Mouse (Mus musculus): Measurements from ENCODE around the gene Hddc3. TPM values are rescaled to one million over a fixed set of nuclear protein-coding genes. Genes with fewer than 3 reads are reported as not detected.

Gene Hddc3
- polyA plus RNA-seq, 1 experiment from 2014 or later: 21.2 TPM

- H3K4me1 ChIP-seq: peaks cover 24% of the 10 kb centered on the region
- H3K27ac ChIP-seq: no peak overlapping the region
- WGBS: 84% methylated on average over 3 of the region's 3 CpGs
- H3K9me3 ChIP-seq: no peaks in the 10 kb centered on the region
- no peak overlapping the region for H3K4me2 ChIP-seq
- no peaks in the 10 kb centered on the region for H3K27me3 ChIP-seq
- ATAC-seq (ENCODE audit: borderline replicate concordance, extremely low read depth, low FRiP score, low TSS enrichment): no peak
- H3K36me3 ChIP-seq: peaks cover 53% of the 10 kb centered on the region
- no peak overlapping the region for H3K9ac ChIP-seq
- no peak overlapping the region for H3K4me3 ChIP-seq
Observed at GRCm38 (mm10) chr7:80336932-80337331, 6.0 kb upstream of the Hddc3 start.

- no peaks in the 10 kb centered on the region for H3K9me3 ChIP-seq
- WGBS: 6% methylated on average over 17 of the region's 17 CpGs
- H3K36me3 ChIP-seq: peaks cover 32% of the 10 kb centered on the region
- peak overlapping the region; percentile 81 for H3K4me2 ChIP-seq
- peak overlapping the region; percentile 61 for H3K4me3 ChIP-seq
- H3K27me3 ChIP-seq: no peaks in the 10 kb centered on the region
- H3K9ac ChIP-seq: peak overlapping the region; percentile 66
- no peak for ATAC-seq (ENCODE audit: borderline replicate concordance, extremely low read depth, low FRiP score, low TSS enrichment)
- H3K27ac ChIP-seq: no peak overlapping the region; the same call in 1 of the 2 replicates
- H3K4me1 ChIP-seq: peaks cover 37% of the 10 kb centered on the region
Observed at GRCm38 (mm10) chr7:80339371-80339770, 3.5 kb upstream of the Hddc3 start.

- Histone ChIP-seq H3K4me1 (peaks cover 37% of the 10 kb centered on the region), H3K4me2 (peak overlapping the region; percentile 81), H3K27me3 (no peaks in the 10 kb centered on the region), H3K4me3 (peak overlapping the region; percentile 61), H3K36me3 (peaks cover 25% of the 10 kb centered on the region), H3K27ac (peak overlapping the region; percentile 88), H3K9me3 (no peaks in the 10 kb centered on the region), H3K9ac (peak overlapping the region; percentile 64)
- WGBS: under 1% methylated on average over 45 of the region's 45 CpGs
- peak; percentile 98 for ATAC-seq (ENCODE audit: borderline replicate concordance, extremely low read depth, low FRiP score, low TSS enrichment)
Observed at GRCm38 (mm10) chr7:80339793-80340628, 2.9 kb upstream of the Hddc3 start.

GRCm38 (mm10) chr7:80340793-80341192, 2.1 kb upstream of the Hddc3 start, which contains the start of gene Unc45a:
Gene Unc45a (minus strand): TSS chr7:80341005.
- Histone ChIP-seq H3K4me3 (peak within 1 kb of the TSS; percentile 61), H3K27ac (peak within 1 kb of the TSS; percentile 88), H3K9ac (peak within 1 kb of the TSS; percentile 64), H3K36me3 (peaks cover 18% of the 10 kb centered on the region), H3K4me2 (peak within 1 kb of the TSS; percentile 81), H3K27me3 (no peaks in the 10 kb centered on the region), H3K4me1 (peaks cover 37% of the 10 kb centered on the region), H3K9me3 (no peaks in the 10 kb centered on the region)
- peak; percentile 64 for ATAC-seq (ENCODE audit: borderline replicate concordance, extremely low read depth, low FRiP score, low TSS enrichment)
- under 1% methylated on average over 11 of the region's 11 CpGs for WGBS

- Histone ChIP-seq H3K4me3 (no peak overlapping the region), H3K9ac (no peak overlapping the region)
- 68% methylated on average over 7 of the region's 7 CpGs for WGBS
Observed at GRCm38 (mm10) chr7:80341793-80342192, 1.1 kb upstream of the Hddc3 start.

GRCm38 (mm10) chr7:80343270-80344018, 540 bp downstream of the Hddc3 start:
- peaks cover 49% of the 10 kb centered on the region for H3K4me1 ChIP-seq
- H3K36me3 ChIP-seq: no peaks in the 10 kb centered on the region
- H3K9ac ChIP-seq: peak overlapping the region; percentile 80
- H3K4me2 ChIP-seq: peak overlapping the region; percentile 85
- ATAC-seq (ENCODE audit: borderline replicate concordance, extremely low read depth, low FRiP score, low TSS enrichment): no peak
- H3K9me3 ChIP-seq: no peaks in the 10 kb centered on the region
- H3K4me3 ChIP-seq: peak overlapping the region; percentile 57
- 23% methylated on average over 19 of the region's 19 CpGs for WGBS
- H3K27me3 ChIP-seq: no peaks in the 10 kb centered on the region
- H3K27ac ChIP-seq: peak overlapping the region; percentile 57; the same call in 1 of the 2 replicates

More at GRCm38 (mm10) chr7:80341793-80342192, 1.1 kb upstream of the Hddc3 start:
- ATAC-seq (ENCODE audit: borderline replicate concordance, extremely low read depth, low FRiP score, low TSS enrichment): no peak
- no peaks in the 10 kb centered on the region for H3K9me3 ChIP-seq
- peaks cover 8% of the 10 kb centered on the region; the same call in 1 of the 2 replicates for H3K36me3 ChIP-seq
- H3K27ac ChIP-seq: no peak overlapping the region
- H3K27me3 ChIP-seq: no peaks in the 10 kb centered on the region
- H3K4me2 ChIP-seq: no peak overlapping the region
- H3K4me1 ChIP-seq: peaks cover 39% of the 10 kb centered on the region

- Histone ChIP-seq H3K9me3 (no peaks in the 10 kb centered on the region), H3K4me3 (no peak overlapping the region), H3K36me3 (peaks cover 13% of the 10 kb centered on the region), H3K27ac (no peak overlapping the region), H3K4me2 (no peak overlapping the region), H3K9ac (no peak overlapping the region), H3K4me1 (peaks cover 33% of the 10 kb centered on the region), H3K27me3 (no peaks in the 10 kb centered on the region)
- 86% methylated on average over 9 of the region's 9 CpGs for WGBS
- no peak for ATAC-seq (ENCODE audit: borderline replicate concordance, extremely low read depth, low FRiP score, low TSS enrichment)
Observed at GRCm38 (mm10) chr7:80346173-80346572, 3.3 kb downstream of the Hddc3 start.

GRCm38 (mm10) chr7:80346830-80347229, 3.9 kb downstream of the Hddc3 start:
- peaks cover 31% of the 10 kb centered on the region for H3K4me1 ChIP-seq
- H3K4me3 ChIP-seq: no peak overlapping the region
- H3K4me2 ChIP-seq: no peak overlapping the region
- 63% methylated on average over 5 of the region's 5 CpGs for WGBS
- H3K27me3 ChIP-seq: no peaks in the 10 kb centered on the region
- H3K9ac ChIP-seq: no peak overlapping the region
- ATAC-seq (ENCODE audit: borderline replicate concordance, extremely low read depth, low FRiP score, low TSS enrichment): no peak
- H3K27ac ChIP-seq: no peak overlapping the region
- H3K36me3 ChIP-seq: peaks cover 18% of the 10 kb centered on the region
- H3K9me3 ChIP-seq: no peaks in the 10 kb centered on the region

- Histone ChIP-seq H3K4me2 (peak overlapping the region; percentile 22; the same call in 1 of the 2 replicates), H3K36me3 (peaks cover 27% of the 10 kb centered on the region), H3K4me3 (no peak overlapping the region), H3K9me3 (no peaks in the 10 kb centered on the region), H3K27ac (peak overlapping the region; percentile 85), H3K4me1 (peaks cover 26% of the 10 kb centered on the region), H3K27me3 (no peaks in the 10 kb centered on the region), H3K9ac (no peak overlapping the region)
- peak; percentile 67 for ATAC-seq (ENCODE audit: borderline replicate concordance, extremely low read depth, low FRiP score, low TSS enrichment)
- 45% methylated on average over 13 of the region's 13 CpGs for WGBS
Observed at GRCm38 (mm10) chr7:80347670-80348586, 5.0 kb downstream of the Hddc3 start.

GRCm38 (mm10) chr7:80350808-80351207, 7.9 kb downstream of the Hddc3 start:
- Histone ChIP-seq H3K4me2 (no peak overlapping the region), H3K4me1 (peaks cover 19% of the 10 kb centered on the region), H3K4me3 (no peak overlapping the region), H3K36me3 (peaks cover 37% of the 10 kb centered on the region), H3K9ac (no peak overlapping the region), H3K27ac (no peak overlapping the region), H3K9me3 (no peaks in the 10 kb centered on the region), H3K27me3 (no peaks in the 10 kb centered on the region)
- no peak for ATAC-seq (ENCODE audit: borderline replicate concordance, extremely low read depth, low FRiP score, low TSS enrichment)
- WGBS: 71% methylated on average over 2 of the region's 2 CpGs

- no peak overlapping the region for H3K27ac ChIP-seq
- H3K36me3 ChIP-seq: peaks cover 53% of the 10 kb centered on the region
- WGBS: 87% methylated on average over 8 of the region's 8 CpGs
- H3K9ac ChIP-seq: no peak overlapping the region
- no peaks in the 10 kb centered on the region for H3K27me3 ChIP-seq
- no peaks in the 10 kb centered on the region for H3K9me3 ChIP-seq
- H3K4me3 ChIP-seq: no peak overlapping the region
- H3K4me1 ChIP-seq: peaks cover 8% of the 10 kb centered on the region
- H3K4me2 ChIP-seq: no peak overlapping the region
- no peak for ATAC-seq (ENCODE audit: borderline replicate concordance, extremely low read depth, low FRiP score, low TSS enrichment)
Observed at GRCm38 (mm10) chr7:80352920-80353319, 10.0 kb downstream of the Hddc3 start.

Data from lung, embryonic 15.5 days (tissue).